Mouse (Mus musculus): ENCODE data around the gene BC051019. TPM values are rescaled to one million over a fixed set of nuclear protein-coding genes. Genes with fewer than 3 reads are reported as not detected.

Gene BC051019
- polyA plus RNA-seq, 1 experiment from 2014 or later = not detected

DNA sequence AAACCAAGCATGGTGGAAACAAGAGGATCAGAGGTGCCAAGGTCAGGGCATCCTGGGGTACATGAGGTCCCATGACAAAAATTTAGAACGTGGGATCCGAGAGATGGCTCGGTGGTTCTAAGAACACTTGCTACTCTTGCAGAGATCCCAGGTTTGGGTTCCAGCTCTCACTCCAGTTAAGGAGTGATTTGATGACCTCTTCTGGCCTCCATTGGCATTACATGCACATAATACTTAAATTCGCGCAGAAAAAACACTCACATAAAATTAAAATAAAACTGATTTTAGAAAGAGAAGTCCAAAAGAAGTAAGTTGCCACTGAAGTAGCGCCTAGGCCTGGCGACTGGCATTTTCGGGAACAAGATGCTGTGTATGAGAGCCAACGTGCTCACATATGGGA lies 4.4 kb downstream of the BC051019 start:
- Histone ChIP-seq H3K36me3 (ENCODE audit: control insufficient read depth, insufficient read depth, low read length) (no peaks in the 10 kb centered on the region), H3K9ac (ENCODE audit: low read length) (no peak overlapping the region), H3K27ac (ENCODE audit: low read depth) (no peak overlapping the region), H3K9me3 (ENCODE audit: control insufficient read depth, low read length) (peaks cover 3% of the 10 kb centered on the region; the same call in 1 of the 2 replicates), H3K4me1 (replicated peaks; ENCODE audit: control insufficient read depth, insufficient read depth, low read length) (no peaks in the 10 kb centered on the region), H3K4me3 (ENCODE audit: low read depth, low read length) (no peak overlapping the region), H3K4me2 (ENCODE audit: low read length) (no peak overlapping the region), H3K27me3 (replicated peaks; ENCODE audit: control insufficient read depth, insufficient read depth, low read length) (no peaks in the 10 kb centered on the region)
- WGBS = 64% methylated on average over 9 of the region's 9 CpGs
- ATAC-seq (replicated peaks; ENCODE audit: low FRiP score, low TSS enrichment, low read depth) = no peak
- no peak for DNase-seq (ENCODE audit: low spot score)

DNA sequence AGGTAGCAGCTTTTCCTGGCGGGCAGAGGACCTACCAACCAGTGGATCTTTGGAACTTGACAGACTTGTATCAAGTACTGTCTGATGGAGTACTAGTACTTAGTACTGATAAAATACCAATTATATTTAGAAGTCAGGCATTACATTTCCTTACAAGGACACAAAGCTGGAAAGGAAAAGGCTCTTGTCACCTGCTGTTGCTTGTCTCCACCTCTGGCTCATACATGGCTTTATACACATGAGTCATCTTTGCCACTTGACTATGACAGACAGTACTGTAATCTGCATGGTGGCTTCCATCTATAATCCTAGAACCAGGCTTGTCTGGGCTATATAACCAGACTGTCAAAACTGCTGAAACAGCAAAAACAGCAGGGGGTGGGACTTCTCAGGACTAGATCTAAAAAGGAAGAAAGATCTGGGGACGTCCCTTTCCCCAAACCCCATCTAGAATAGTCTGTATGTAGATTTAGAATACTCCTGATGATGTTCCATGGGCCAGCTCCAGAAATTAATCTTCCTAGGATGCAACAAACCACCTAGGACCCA lies 10.1 kb downstream of the BC051019 start:
- Histone ChIP-seq H3K4me1 (replicated peaks; ENCODE audit: control insufficient read depth, insufficient read depth, low read length) (peaks cover 5% of the 10 kb centered on the region), H3K36me3 (ENCODE audit: control insufficient read depth, insufficient read depth, low read length) (peaks cover 20% of the 10 kb centered on the region), H3K4me3 (ENCODE audit: low read depth, low read length) (no peak overlapping the region), H3K9ac (ENCODE audit: low read length) (no peak overlapping the region), H3K27me3 (replicated peaks; ENCODE audit: control insufficient read depth, insufficient read depth, low read length) (no peaks in the 10 kb centered on the region), H3K9me3 (ENCODE audit: control insufficient read depth, low read length) (no peaks in the 10 kb centered on the region), H3K27ac (ENCODE audit: low read depth) (no peak overlapping the region), H3K4me2 (ENCODE audit: low read length) (no peak overlapping the region)
- WGBS = 90% methylated on average over 2 of the region's 2 CpGs
- DNase-seq (ENCODE audit: low spot score) (no peak), ATAC-seq (replicated peaks; ENCODE audit: low FRiP score, low TSS enrichment, low read depth) (no peak)

DNA sequence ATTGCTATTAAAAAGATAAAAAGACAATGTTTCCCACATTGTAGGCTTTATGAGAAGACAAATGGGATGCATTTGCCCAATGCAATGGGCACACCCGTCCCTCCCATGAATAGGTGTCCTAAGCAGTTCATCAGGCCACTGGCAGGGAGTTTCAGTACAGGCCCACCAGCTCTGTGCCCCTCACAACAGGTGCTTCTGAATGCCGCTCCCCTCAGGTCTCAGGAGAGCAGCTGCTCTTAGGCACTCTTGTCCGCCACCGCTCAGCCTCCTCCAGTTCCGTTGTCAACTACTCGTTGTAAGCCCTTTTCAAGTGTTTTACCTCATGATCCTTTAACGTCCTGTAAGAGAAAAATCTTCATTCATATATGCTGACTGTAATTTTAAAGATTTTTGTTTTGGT lies 11.5 kb downstream of the BC051019 start:
- ATAC-seq (replicated peaks; ENCODE audit: low FRiP score, low TSS enrichment, low read depth) = no peak
- Histone ChIP-seq H3K9me3 (ENCODE audit: control insufficient read depth, low read length) (no peaks in the 10 kb centered on the region), H3K27ac (ENCODE audit: low read depth) (no peak overlapping the region), H3K9ac (ENCODE audit: low read length) (no peak overlapping the region), H3K27me3 (replicated peaks; ENCODE audit: control insufficient read depth, insufficient read depth, low read length) (no peaks in the 10 kb centered on the region), H3K4me3 (ENCODE audit: low read depth, low read length) (no peak overlapping the region), H3K4me1 (replicated peaks; ENCODE audit: control insufficient read depth, insufficient read depth, low read length) (peaks cover 11% of the 10 kb centered on the region), H3K4me2 (ENCODE audit: low read length) (no peak overlapping the region), H3K36me3 (ENCODE audit: control insufficient read depth, insufficient read depth, low read length) (peaks cover 28% of the 10 kb centered on the region)
- DNase-seq (ENCODE audit: low spot score) = no peak
- 89% methylated on average over 7 of the region's 7 CpGs for WGBS

DNA sequence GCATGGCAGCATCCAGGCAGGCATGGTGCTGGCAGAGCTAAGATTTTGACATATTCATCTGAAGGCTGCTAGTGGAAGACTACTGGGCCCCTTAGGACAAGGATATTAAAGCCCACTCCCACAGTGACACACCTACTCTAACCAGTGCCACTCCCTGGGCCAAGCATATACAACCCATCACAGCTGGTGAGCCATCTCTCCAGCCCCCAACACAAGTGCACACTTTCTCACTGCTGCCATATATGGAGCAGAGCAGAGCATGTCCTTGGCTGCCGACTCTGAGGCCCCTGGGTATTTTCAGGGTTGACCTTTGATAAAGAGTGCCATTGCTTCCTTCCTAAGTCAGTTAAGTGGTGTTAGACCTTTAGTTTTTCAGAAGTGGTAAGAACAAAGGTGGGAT lies 13.6 kb downstream of the BC051019 start:
- DNase-seq (ENCODE audit: low spot score) (no peak), ATAC-seq (replicated peaks; ENCODE audit: low FRiP score, low TSS enrichment, low read depth) (no peak)
- no peak overlapping the region for H3K4me3 ChIP-seq (ENCODE audit: low read depth, low read length)
- WGBS = 56% methylated on average over 1 of the region's 1 CpGs
- H3K27me3 ChIP-seq (replicated peaks; ENCODE audit: control insufficient read depth, insufficient read depth, low read length) = no peaks in the 10 kb centered on the region
- no peaks in the 10 kb centered on the region for H3K9me3 ChIP-seq (ENCODE audit: control insufficient read depth, low read length)
- no peak overlapping the region for H3K27ac ChIP-seq (ENCODE audit: low read depth)
- H3K4me2 ChIP-seq (ENCODE audit: low read length) = no peak overlapping the region
- H3K4me1 ChIP-seq (replicated peaks; ENCODE audit: control insufficient read depth, insufficient read depth, low read length) = peaks cover 14% of the 10 kb centered on the region
- H3K36me3 ChIP-seq (ENCODE audit: control insufficient read depth, insufficient read depth, low read length) = peaks cover 28% of the 10 kb centered on the region
- no peak overlapping the region for H3K9ac ChIP-seq (ENCODE audit: low read length)

DNA sequence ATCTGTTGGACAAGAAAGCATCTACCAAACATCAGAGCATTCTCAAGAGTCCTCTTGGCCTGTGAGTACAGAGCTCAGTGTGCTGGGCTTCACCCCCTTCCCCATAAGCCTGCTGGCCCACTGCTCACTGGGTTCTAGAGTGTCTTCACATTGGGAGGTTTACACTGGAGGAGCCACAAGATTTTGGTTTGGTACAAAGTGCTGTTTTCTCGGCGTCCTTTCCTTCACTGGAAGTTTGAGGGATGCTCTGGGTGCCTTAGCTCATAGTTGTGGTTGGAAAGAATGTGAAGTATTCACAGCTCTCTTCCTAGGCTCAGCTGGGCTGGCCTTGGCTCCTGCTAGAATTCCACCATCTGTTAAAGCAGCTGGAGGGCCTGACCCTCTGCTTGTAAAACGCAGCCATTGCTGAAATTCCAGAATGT lies 14.7 kb downstream of the BC051019 start:
- Histone ChIP-seq H3K27me3 (replicated peaks; ENCODE audit: control insufficient read depth, insufficient read depth, low read length) (no peaks in the 10 kb centered on the region), H3K9ac (ENCODE audit: low read length) (no peak overlapping the region), H3K4me2 (ENCODE audit: low read length) (no peak overlapping the region), H3K36me3 (ENCODE audit: control insufficient read depth, insufficient read depth, low read length) (peaks cover 28% of the 10 kb centered on the region), H3K4me1 (replicated peaks; ENCODE audit: control insufficient read depth, insufficient read depth, low read length) (peaks cover 18% of the 10 kb centered on the region), H3K27ac (ENCODE audit: low read depth) (peak overlapping the region; percentile 64; the same call in 1 of the 2 replicates), H3K4me3 (ENCODE audit: low read depth, low read length) (no peak overlapping the region), H3K9me3 (ENCODE audit: control insufficient read depth, low read length) (no peaks in the 10 kb centered on the region)
- no peak for ATAC-seq (replicated peaks; ENCODE audit: low FRiP score, low TSS enrichment, low read depth)
- DNase-seq (ENCODE audit: low spot score) = no peak
- WGBS = 16% methylated on average over 3 of the region's 3 CpGs

DNA sequence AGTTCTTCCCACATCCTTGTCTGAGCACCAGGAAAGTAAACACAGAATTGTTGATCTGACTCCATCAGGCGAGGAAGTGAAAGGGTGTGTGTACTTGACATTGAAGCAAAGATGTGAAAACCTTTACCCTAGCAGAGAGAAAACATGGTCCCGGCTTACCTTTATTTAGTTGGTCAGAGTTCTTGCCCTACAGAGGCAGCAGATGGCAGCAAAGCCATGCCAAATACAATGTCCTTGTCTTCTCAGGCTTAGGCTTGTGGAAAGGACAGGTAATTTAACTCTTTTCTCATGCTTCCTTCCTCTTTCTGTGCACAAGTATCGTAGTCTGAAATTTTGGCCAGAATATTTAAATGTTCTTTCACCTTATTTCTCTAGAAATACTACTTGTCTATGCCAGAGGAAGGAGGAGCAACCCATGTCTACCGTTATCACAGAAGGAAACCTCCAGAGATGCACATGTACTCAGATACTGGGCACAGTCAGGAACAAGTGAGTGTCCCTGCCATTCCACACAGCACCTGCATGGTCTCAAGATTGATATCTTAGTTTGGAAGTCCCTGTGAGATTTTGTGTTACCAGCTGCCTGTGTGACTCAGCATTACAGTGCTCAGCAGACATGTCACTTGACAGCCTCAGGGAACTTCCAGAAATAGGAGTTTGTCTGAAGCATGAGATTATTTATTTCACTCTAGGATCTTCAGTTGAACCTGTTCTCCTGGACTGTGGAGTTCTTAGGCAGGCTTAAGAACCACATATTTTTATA lies 16.4 kb downstream of the BC051019 start:
- ATAC-seq (replicated peaks; ENCODE audit: low FRiP score, low TSS enrichment, low read depth) (no peak), DNase-seq (ENCODE audit: low spot score) (peak; percentile 65)
- Histone ChIP-seq H3K9ac (ENCODE audit: low read length) (no peak overlapping the region), H3K4me3 (ENCODE audit: low read depth, low read length) (no peak overlapping the region), H3K27ac (ENCODE audit: low read depth) (no peak overlapping the region), H3K27me3 (replicated peaks; ENCODE audit: control insufficient read depth, insufficient read depth, low read length) (no peaks in the 10 kb centered on the region; the same call in 1 of the 2 replicates), H3K4me2 (ENCODE audit: low read length) (no peak overlapping the region), H3K4me1 (replicated peaks; ENCODE audit: control insufficient read depth, insufficient read depth, low read length) (peaks cover 18% of the 10 kb centered on the region), H3K36me3 (ENCODE audit: control insufficient read depth, insufficient read depth, low read length) (peaks cover 20% of the 10 kb centered on the region), H3K9me3 (ENCODE audit: control insufficient read depth, low read length) (no peaks in the 10 kb centered on the region)
- 34% methylated on average over 4 of the region's 4 CpGs for WGBS

DNA sequence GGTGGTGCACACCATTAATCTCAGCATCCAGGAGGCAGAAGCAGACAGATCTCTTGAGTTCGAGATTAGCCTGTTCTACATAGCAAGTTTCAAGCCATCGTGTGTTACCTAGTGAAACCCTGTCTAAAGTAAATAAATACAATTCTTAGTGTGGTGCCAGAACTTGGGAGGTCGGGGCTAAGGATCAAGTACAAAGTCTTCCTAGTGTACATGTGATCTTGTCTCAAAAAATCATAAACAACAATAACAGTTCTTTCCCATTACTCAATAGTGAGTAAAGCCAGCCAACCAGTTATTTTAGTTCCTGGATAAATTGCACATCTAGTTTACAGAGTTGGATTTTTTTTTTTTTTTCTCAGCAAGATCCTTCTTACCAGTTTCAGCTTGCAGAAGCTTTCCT lies 19.2 kb downstream of the BC051019 start:
- Histone ChIP-seq H3K27me3 (replicated peaks; ENCODE audit: control insufficient read depth, insufficient read depth, low read length) (no peaks in the 10 kb centered on the region; the same call in 1 of the 2 replicates), H3K4me1 (replicated peaks; ENCODE audit: control insufficient read depth, insufficient read depth, low read length) (peaks cover 16% of the 10 kb centered on the region), H3K9me3 (ENCODE audit: control insufficient read depth, low read length) (no peaks in the 10 kb centered on the region), H3K27ac (ENCODE audit: low read depth) (peak overlapping the region; percentile 82; the same call in 1 of the 2 replicates), H3K9ac (ENCODE audit: low read length) (no peak overlapping the region; the same call in 1 of the 2 replicates), H3K36me3 (ENCODE audit: control insufficient read depth, insufficient read depth, low read length) (0 out of 2 replicates have a peak, but pooled peaks cover 11% of the 10 kb centered on the region), H3K4me2 (ENCODE audit: low read length) (peak overlapping the region; percentile 76), H3K4me3 (ENCODE audit: low read depth, low read length) (peak overlapping the region; percentile 70)
- DNase-seq (ENCODE audit: low spot score) (no peak), ATAC-seq (replicated peaks; ENCODE audit: low FRiP score, low TSS enrichment, low read depth) (no peak)
- WGBS = 56% methylated on average over 3 of the region's 3 CpGs

DNA sequence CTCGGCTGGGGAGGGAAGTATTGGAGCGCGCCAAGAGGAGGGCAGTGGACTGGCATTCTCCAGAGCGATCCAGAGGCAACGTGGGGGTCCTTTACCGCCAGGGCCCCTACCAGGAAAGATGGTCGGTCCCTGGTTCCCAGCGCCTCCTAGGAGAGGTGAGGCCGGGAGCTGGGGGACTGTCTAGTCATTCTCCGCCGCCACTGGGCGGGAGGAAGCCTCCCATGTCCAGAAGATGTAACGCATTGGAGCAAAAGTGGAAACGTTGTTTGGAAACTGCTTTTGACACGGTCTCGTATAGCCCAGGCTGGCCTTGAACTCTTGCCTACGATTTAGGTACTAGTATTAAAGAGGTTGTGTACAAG lies 19.7 kb downstream of the BC051019 start:
- 3% methylated on average over 17 of the region's 17 CpGs for WGBS
- H3K27ac ChIP-seq (ENCODE audit: low read depth) = peak overlapping the region; percentile 82
- peak overlapping the region; percentile 66 for H3K9ac ChIP-seq (ENCODE audit: low read length)
- H3K4me3 ChIP-seq (ENCODE audit: low read depth, low read length) = peak overlapping the region; percentile 70
- no peaks in the 10 kb centered on the region; the same call in 1 of the 2 replicates for H3K27me3 ChIP-seq (replicated peaks; ENCODE audit: control insufficient read depth, insufficient read depth, low read length)
- DNase-seq (ENCODE audit: low spot score) (no peak), ATAC-seq (replicated peaks; ENCODE audit: low FRiP score, low TSS enrichment, low read depth) (no peak)
- peak overlapping the region; percentile 76 for H3K4me2 ChIP-seq (ENCODE audit: low read length)
- no peaks in the 10 kb centered on the region for H3K9me3 ChIP-seq (ENCODE audit: control insufficient read depth, low read length)
- peaks cover 13% of the 10 kb centered on the region for H3K4me1 ChIP-seq (replicated peaks; ENCODE audit: control insufficient read depth, insufficient read depth, low read length)
- H3K36me3 ChIP-seq (ENCODE audit: control insufficient read depth, insufficient read depth, low read length) = 0 out of 2 replicates have a peak, but pooled peaks cover 11% of the 10 kb centered on the region
